Mouse (Mus musculus) midbrain, embryonic 10.5 days (tissue): Measurements from ENCODE around the gene Fndc4. TPM values are rescaled to one million over a fixed set of nuclear protein-coding genes. Genes with fewer than 3 reads are reported as not detected.

ENCODE experiments used
- DNase-seq: peaks from one replicate; pipeline ENCODE4 v3.0.0-alpha.2; 2017; ENCODE audit warnings: low spot score
- H3K27ac ChIP-seq: fragments of 300-500 bp; sonication (generic); replicated peaks from 2 replicates; pipeline ENCODE4 v1.5.1; 2016; ENCODE audit warnings: mild to moderate bottlenecking
- H3K27me3 ChIP-seq: fragments of 300-500 bp; sonication (generic); 2 replicates; pipeline ENCODE4 v1.6.1; 2016; ENCODE audit warnings: low read depth, mild to moderate bottlenecking; ENCODE audit not compliant: poor library complexity, severe bottlenecking
- H3K36me3 ChIP-seq: fragments of 300-500 bp; sonication (generic); 2 replicates; pipeline ENCODE4 v1.6.1; 2016; ENCODE audit warnings: mild to moderate bottlenecking, moderate library complexity
- H3K4me1 ChIP-seq: fragments of 300-500 bp; sonication (generic); 2 replicates; pipeline ENCODE4 v1.6.1; 2016
- H3K4me3 ChIP-seq: fragments of 300-500 bp; sonication (generic); 2 replicates; pipeline ENCODE4 v1.5.1; 2016; ENCODE audit warnings: mild to moderate bottlenecking, moderate library complexity
- H3K9me3 ChIP-seq: fragments of 300-500 bp; sonication (generic); replicated peaks from 2 replicates; pipeline ENCODE4 v1.6.1; 2016; ENCODE audit warnings: mild to moderate bottlenecking
- WGBS: fragments of 180-500 bp; shearing (Covaris S2); methylation state at CpG from one replicate; pipeline ENCODE4 v1.1.7; 2016; 5-methylcytosine and 5-hydroxymethylcytosine counted together
- polyA plus RNA-seq: library from polyadenylated mRNA; unstranded; fragments of >200 nt; fragmentation: Nextera tagmentation; extraction: Ambion mirVana; gene quantifications from 2 replicates; pipeline ENCODE4 v1.2.1, GENCODE M21; 2016

The Fndc4 gene
- polyA plus RNA-seq, 1 experiment from 2014 or later, result 48.9 TPM

DNA sequence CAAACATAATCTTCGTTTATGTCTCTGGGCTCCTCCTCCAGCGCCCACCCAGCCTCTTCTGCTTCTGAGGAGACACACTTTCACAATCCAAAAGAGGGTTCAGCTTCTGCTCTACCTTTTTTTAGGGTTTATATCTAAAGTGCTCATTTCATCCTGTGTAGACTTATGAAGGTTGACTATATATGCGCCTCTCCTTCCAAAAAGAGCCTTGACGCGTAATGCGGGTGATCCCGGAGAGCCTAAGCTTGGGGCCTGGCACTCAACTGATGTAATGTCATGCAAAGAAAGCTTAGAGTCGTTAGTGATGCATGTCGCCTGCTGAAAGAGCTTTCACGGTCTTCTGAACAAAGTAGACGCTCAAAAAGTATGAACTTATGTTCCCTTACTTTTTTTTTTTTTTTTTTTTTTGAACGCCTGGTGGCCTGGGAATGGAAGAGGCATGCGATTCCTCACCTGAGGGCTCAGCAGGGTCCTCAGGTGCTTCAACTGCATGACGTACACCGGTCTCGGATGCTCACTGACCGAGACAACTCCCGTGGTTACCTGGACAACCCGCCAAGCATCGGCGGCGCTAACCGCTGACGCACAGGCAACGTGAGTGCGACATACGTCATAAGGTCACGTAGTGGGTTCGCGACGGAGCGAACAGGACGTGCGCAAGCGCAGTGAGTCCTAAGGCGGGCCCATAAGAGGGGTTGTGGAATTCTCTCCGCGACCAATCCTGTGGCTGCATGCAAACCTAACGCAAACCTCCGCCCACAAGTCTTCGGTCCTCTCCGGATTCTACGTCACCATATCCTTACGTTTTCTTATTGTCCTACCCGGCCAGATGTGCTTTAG, 5.1 kb downstream of the Fndc4 start, which contains the start of gene Ift172:
Gene Ift172 (minus strand): TSS at position 596 of the 840 bp plus-strand sequence.
- peaks cover 36% of the 10 kb centered on the region for H3K4me1 ChIP-seq
- peak within 1 kb of the TSS; percentile 61 for H3K4me3 ChIP-seq
- no peaks in the 10 kb centered on the region for H3K9me3 ChIP-seq
- WGBS, result 3% methylated on average over 45 of the region's 45 CpGs
- no peaks in the 10 kb centered on the region for H3K27me3 ChIP-seq
- H3K27ac ChIP-seq, result peak within 1 kb of the TSS; percentile 82
- H3K36me3 ChIP-seq, result peaks cover 35% of the 10 kb centered on the region
- DNase-seq, result peak; percentile 96

DNA sequence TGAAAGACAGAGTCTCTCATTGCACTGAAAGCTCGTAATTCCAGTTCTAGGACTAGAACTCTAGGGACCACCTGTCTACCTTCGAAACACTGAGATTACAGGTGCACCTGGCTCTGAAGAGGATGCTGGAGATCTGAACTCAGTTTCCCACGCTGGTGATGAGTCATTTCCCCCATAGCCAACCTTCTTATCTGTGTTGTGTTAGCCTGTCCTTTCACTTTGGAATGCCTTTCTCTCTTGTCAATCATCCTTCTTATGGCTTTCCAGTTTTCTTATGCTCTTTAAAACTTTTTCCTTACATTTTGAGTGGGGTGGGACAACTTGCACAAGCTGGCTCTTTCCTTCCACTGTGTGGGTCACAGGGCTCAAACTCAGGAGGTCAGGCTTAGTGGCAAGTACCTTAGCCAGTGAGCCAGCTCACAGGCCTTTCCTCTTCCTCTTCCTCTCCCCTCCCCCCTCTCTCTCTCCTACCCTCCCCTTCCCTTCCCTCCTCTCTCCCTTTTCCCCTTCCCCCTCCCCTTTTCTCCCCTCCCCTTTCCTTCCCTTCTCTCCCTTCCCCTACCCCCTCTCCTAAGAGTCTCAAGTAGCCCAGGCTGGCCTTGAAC, 6.2 kb downstream of the Fndc4 start:
- DNase-seq, result no peak
- Histone ChIP-seq H3K4me1 (peaks cover 26% of the 10 kb centered on the region), H3K27ac (0 out of 2 replicates have a peak overlapping the region, but pooled peaks have one; percentile 82), H3K9me3 (no peaks in the 10 kb centered on the region), H3K4me3 (peak overlapping the region; percentile 61), H3K27me3 (no peaks in the 10 kb centered on the region), H3K36me3 (peaks cover 45% of the 10 kb centered on the region)
- 82% methylated on average over 3 of the region's 3 CpGs for WGBS

DNA sequence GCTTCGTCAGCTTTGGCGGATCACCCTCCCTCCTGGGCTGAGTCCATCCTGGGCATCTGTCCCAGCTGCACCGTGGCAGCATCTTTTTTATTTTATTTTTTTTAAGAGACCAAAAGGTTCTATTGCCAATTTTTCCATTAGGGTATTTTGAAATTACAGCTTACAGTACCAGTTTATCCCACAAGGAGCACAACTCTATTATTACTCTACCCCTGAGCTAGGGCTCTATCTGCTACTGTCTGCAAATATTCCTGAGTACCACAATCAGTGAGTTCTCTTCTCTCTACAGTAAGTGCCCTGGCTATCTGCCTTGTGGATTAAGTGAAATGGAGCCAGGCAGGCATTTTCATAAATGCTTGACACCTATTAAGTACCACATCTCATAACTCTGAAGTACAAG, 7.2 kb downstream of the Fndc4 start:
- H3K36me3 ChIP-seq, result peaks cover 46% of the 10 kb centered on the region
- no peak overlapping the region for H3K4me3 ChIP-seq
- H3K9me3 ChIP-seq, result no peaks in the 10 kb centered on the region
- DNase-seq, result no peak
- peaks cover 17% of the 10 kb centered on the region for H3K4me1 ChIP-seq
- H3K27me3 ChIP-seq, result no peaks in the 10 kb centered on the region
- WGBS, result 80% methylated on average over 3 of the region's 3 CpGs
- no peak overlapping the region for H3K27ac ChIP-seq

- H3K36me3 ChIP-seq, result peaks cover 46% of the 10 kb centered on the region
- H3K4me1 ChIP-seq, result peaks cover 17% of the 10 kb centered on the region
- no peak for DNase-seq
- no peak overlapping the region for H3K27ac ChIP-seq
- no peaks in the 10 kb centered on the region for H3K9me3 ChIP-seq
- WGBS, result 85% methylated on average over 4 of the region's 4 CpGs
- no peaks in the 10 kb centered on the region for H3K27me3 ChIP-seq
- H3K4me3 ChIP-seq, result no peak overlapping the region
Observed at GRCm38 (mm10) chr5:31288225-31288624, 7.7 kb downstream of the Fndc4 start.

GRCm38 (mm10) chr5:31279245-31279988, 16.5 kb downstream of the Fndc4 start:
- H3K4me3 ChIP-seq, result no peak overlapping the region
- no peaks in the 10 kb centered on the region for H3K27me3 ChIP-seq
- H3K36me3 ChIP-seq, result peaks cover 86% of the 10 kb centered on the region
- H3K27ac ChIP-seq, result no peak overlapping the region
- DNase-seq, result no peak
- WGBS, result 88% methylated on average over 20 of the region's 20 CpGs
- no peaks in the 10 kb centered on the region for H3K4me1 ChIP-seq
- no peaks in the 10 kb centered on the region for H3K9me3 ChIP-seq

DNA sequence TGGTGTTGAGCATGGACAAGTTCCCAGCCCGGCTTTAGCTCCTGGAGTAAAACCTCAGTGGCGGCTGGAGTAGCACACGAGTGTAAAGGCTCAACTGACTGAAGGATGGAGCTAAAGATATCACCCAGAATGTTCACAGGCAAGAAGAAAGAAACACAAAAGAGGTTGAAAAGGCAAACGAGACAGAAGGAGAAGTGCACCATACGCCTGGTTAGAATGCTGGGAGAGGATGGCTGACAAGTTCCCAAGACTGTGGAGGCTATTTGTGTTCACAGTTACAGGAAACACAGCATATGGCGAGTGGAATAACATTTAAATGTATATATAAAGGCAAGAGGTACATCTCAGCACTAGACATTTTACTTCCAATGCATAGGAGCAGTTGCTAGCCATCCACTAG, 22.9 kb downstream of the Fndc4 start:
- Histone ChIP-seq H3K27ac (no peak overlapping the region), H3K36me3 (peaks cover 75% of the 10 kb centered on the region), H3K4me3 (no peak overlapping the region), H3K4me1 (no peaks in the 10 kb centered on the region), H3K27me3 (no peaks in the 10 kb centered on the region), H3K9me3 (no peaks in the 10 kb centered on the region)
- WGBS, result 85% methylated on average over 6 of the region's 6 CpGs
- DNase-seq, result no peak

DNA sequence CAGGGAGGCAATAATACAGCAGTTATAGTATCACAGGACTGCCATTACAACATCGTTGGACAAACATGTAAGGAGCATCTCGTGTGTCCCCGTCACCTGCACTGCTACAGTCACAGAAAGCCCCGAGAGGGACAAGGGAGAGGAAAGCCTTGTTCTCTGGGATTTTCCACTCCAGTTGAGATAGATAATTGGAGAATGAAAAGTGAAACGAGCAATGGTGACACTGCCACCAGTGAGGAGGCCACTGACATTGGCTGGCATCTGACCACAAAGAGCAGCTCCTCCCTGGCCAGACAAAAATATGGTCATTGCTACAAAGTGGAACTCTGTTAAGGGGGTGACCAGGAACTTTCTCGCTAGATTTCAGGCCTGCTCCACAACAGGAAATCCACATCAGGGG, 28.2 kb downstream of the Fndc4 start:
- no peak for DNase-seq
- Histone ChIP-seq H3K27ac (no peak overlapping the region), H3K4me3 (no peak overlapping the region), H3K36me3 (peaks cover 93% of the 10 kb centered on the region), H3K9me3 (no peaks in the 10 kb centered on the region), H3K4me1 (peaks cover 3% of the 10 kb centered on the region; the same call in 1 of the 2 replicates), H3K27me3 (no peaks in the 10 kb centered on the region)
- WGBS, result 67% methylated on average over 6 of the region's 6 CpGs

GRCm38 (mm10) chr5:31266101-31266500, 29.8 kb downstream of the Fndc4 start:
- H3K36me3 ChIP-seq, result peaks cover 95% of the 10 kb centered on the region
- H3K27ac ChIP-seq, result no peak overlapping the region
- no peaks in the 10 kb centered on the region for H3K9me3 ChIP-seq
- no peaks in the 10 kb centered on the region for H3K27me3 ChIP-seq
- no peak for DNase-seq
- peaks cover 3% of the 10 kb centered on the region; the same call in 1 of the 2 replicates for H3K4me1 ChIP-seq
- 93% methylated on average over 7 of the region's 7 CpGs for WGBS
- H3K4me3 ChIP-seq, result no peak overlapping the region

GRCm38 (mm10) chr5:31257616-31258015, 38.3 kb downstream of the Fndc4 start:
- no peaks in the 10 kb centered on the region for H3K4me1 ChIP-seq

GRCm38 (mm10) chr5:31255971-31256370, 39.9 kb downstream of the Fndc4 start:
- no peak overlapping the region for H3K4me3 ChIP-seq
- H3K27me3 ChIP-seq, result peaks cover 10% of the 10 kb centered on the region
- WGBS, result 88% methylated on average over 2 of the region's 2 CpGs
- H3K4me1 ChIP-seq, result peaks cover 13% of the 10 kb centered on the region
- peaks cover 88% of the 10 kb centered on the region for H3K36me3 ChIP-seq
- no peak for DNase-seq
- H3K27ac ChIP-seq, result no peak overlapping the region
- no peaks in the 10 kb centered on the region for H3K9me3 ChIP-seq

More at GRCm38 (mm10) chr5:31257616-31258015, 38.3 kb downstream of the Fndc4 start:
- Histone ChIP-seq H3K9me3 (no peaks in the 10 kb centered on the region), H3K4me3 (no peak overlapping the region), H3K27me3 (no peaks in the 10 kb centered on the region), H3K27ac (no peak overlapping the region), H3K36me3 (peaks cover 88% of the 10 kb centered on the region)
- no peak for DNase-seq
- 90% methylated on average over 11 of the region's 11 CpGs for WGBS

GRCm38 (mm10) chr5:31255381-31255780, 40.5 kb downstream of the Fndc4 start:
- no peak overlapping the region for H3K4me3 ChIP-seq

GRCm38 (mm10) chr5:31254901-31255300, 41.0 kb downstream of the Fndc4 start:
- 92% methylated on average over 8 of the region's 8 CpGs for WGBS
- no peak overlapping the region for H3K4me3 ChIP-seq
- H3K9me3 ChIP-seq, result no peaks in the 10 kb centered on the region
- no peak for DNase-seq
- peaks cover 17% of the 10 kb centered on the region for H3K4me1 ChIP-seq
- H3K27ac ChIP-seq, result no peak overlapping the region
- H3K27me3 ChIP-seq, result peaks cover 19% of the 10 kb centered on the region
- H3K36me3 ChIP-seq, result peaks cover 88% of the 10 kb centered on the region

More at GRCm38 (mm10) chr5:31255381-31255780, 40.5 kb downstream of the Fndc4 start:
- WGBS, result 99% methylated on average over 2 of the region's 2 CpGs
- Histone ChIP-seq H3K9me3 (no peaks in the 10 kb centered on the region), H3K4me1 (peaks cover 17% of the 10 kb centered on the region), H3K36me3 (peaks cover 88% of the 10 kb centered on the region), H3K27me3 (peaks cover 15% of the 10 kb centered on the region), H3K27ac (no peak overlapping the region)
- no peak for DNase-seq
